Mouse (Mus musculus) intestine, embryonic 14.5 days (tissue): ENCODE results near the gene Usb1. TPM values are rescaled to one million over a fixed set of nuclear protein-coding genes. Genes with fewer than 3 reads are reported as not detected.
A peak's percentile ranks its signal among the peaks of the same experiment; 100 is the strongest.

Source experiments
- ATAC-seq: fragments of 200-750 bp; cut with Nextera tagmentation; replicated peaks from 2 replicates; pipeline ENCODE4 v1.8.0; 2017; ENCODE audit warnings: low read depth, moderate number of reproducible peaks, moderate TSS enrichment, moderate library complexity; ENCODE audit not compliant: low FRiP score, low TSS enrichment
- DNase-seq: peaks from one replicate; pipeline ENCODE4 v3.0.0-alpha.2; 2018; ENCODE audit warnings: low spot score
- H3K27ac ChIP-seq: fragments of 300-500 bp; sonication (generic); 2 replicates; pipeline ENCODE4 v1.5.1; 2014; ENCODE audit warnings: low read depth, mild to moderate bottlenecking, control low read depth
- H3K27me3 ChIP-seq: fragments of 300-500 bp; sonication (generic); replicated peaks from 2 replicates; pipeline ENCODE4 v1.6.1; 2014; ENCODE audit warnings: low read length, control low read depth; ENCODE audit not compliant: control insufficient read depth, insufficient read depth
- H3K36me3 ChIP-seq: fragments of 300-500 bp; sonication (generic); 2 replicates; pipeline ENCODE4 v1.6.1; 2014; ENCODE audit warnings: low read length, control low read depth; ENCODE audit not compliant: control insufficient read depth, insufficient read depth
- H3K4me1 ChIP-seq: fragments of 300-500 bp; sonication (generic); replicated peaks from 2 replicates; pipeline ENCODE4 v1.6.1; 2014; ENCODE audit warnings: low read length, control low read depth, mixed read lengths; ENCODE audit not compliant: control insufficient read depth, insufficient read depth
- H3K4me2 ChIP-seq: fragments of 300-500 bp; sonication (generic); 2 replicates; pipeline ENCODE4 v1.6.1; 2014; ENCODE audit warnings: low read length
- H3K4me3 ChIP-seq: fragments of 300-500 bp; sonication (generic); 2 replicates; pipeline ENCODE4 v1.5.1; 2014; ENCODE audit warnings: low read depth, low read length, control low read depth, mixed read lengths
- H3K9ac ChIP-seq: fragments of 300-500 bp; sonication (generic); 2 replicates; pipeline ENCODE4 v1.6.1; 2014; ENCODE audit warnings: mild to moderate bottlenecking, low read length
- H3K9me3 ChIP-seq: fragments of 300-500 bp; sonication (generic); 2 replicates; pipeline ENCODE4 v1.6.1; 2016; ENCODE audit warnings: low read length, control low read depth; ENCODE audit not compliant: control insufficient read depth
- WGBS: fragments of 180-500 bp; shearing (Covaris S2); extraction: QIAGEN DNeasy Blood & Tissue Kit; methylation state at CpG from one replicate; pipeline ENCODE4 v1.1.7; 2014; 5-methylcytosine and 5-hydroxymethylcytosine counted together
- polyA plus RNA-seq: library from polyadenylated mRNA; unstranded; fragments of >200 nt; fragmentation: Nextera tagmentation; extraction: Ambion mirVana; gene quantifications from 2 replicates; pipeline ENCODE4 v1.2.1, GENCODE M21; 2014

Gene Usb1
- polyA plus RNA-seq, 1 experiment from 2014 or later: 39.0 TPM

- DNase-seq: no peak
- H3K27me3 ChIP-seq: no peaks in the 10 kb centered on the region
- H3K27ac ChIP-seq: no peak overlapping the region
- H3K36me3 ChIP-seq: no peaks in the 10 kb centered on the region
- no peaks in the 10 kb centered on the region for H3K4me1 ChIP-seq
- no peak overlapping the region for H3K4me3 ChIP-seq
- WGBS: 69% methylated on average over 18 of the region's 18 CpGs
- no peaks in the 10 kb centered on the region for H3K9me3 ChIP-seq
- no peak overlapping the region for H3K9ac ChIP-seq
- no peak for ATAC-seq
- no peak overlapping the region for H3K4me2 ChIP-seq
Observed at GRCm38 (mm10) chr8:95312836-95313235, 19.2 kb upstream of the Usb1 start.

GRCm38 (mm10) chr8:95313857-95314256, 18.2 kb upstream of the Usb1 start:
- Histone ChIP-seq H3K9me3 (no peaks in the 10 kb centered on the region), H3K27me3 (no peaks in the 10 kb centered on the region), H3K4me2 (no peak overlapping the region), H3K36me3 (no peaks in the 10 kb centered on the region), H3K27ac (no peak overlapping the region), H3K9ac (no peak overlapping the region), H3K4me1 (no peaks in the 10 kb centered on the region), H3K4me3 (no peak overlapping the region)
- 86% methylated on average over 6 of the region's 6 CpGs for WGBS
- ATAC-seq: no peak
- DNase-seq: no peak

GRCm38 (mm10) chr8:95314707-95315106, 17.4 kb upstream of the Usb1 start:
- no peaks in the 10 kb centered on the region for H3K27me3 ChIP-seq
- no peak overlapping the region for H3K9ac ChIP-seq
- WGBS: 82% methylated on average over 2 of the region's 2 CpGs
- H3K4me2 ChIP-seq: no peak overlapping the region
- H3K9me3 ChIP-seq: no peaks in the 10 kb centered on the region
- H3K36me3 ChIP-seq: no peaks in the 10 kb centered on the region
- H3K4me1 ChIP-seq: no peaks in the 10 kb centered on the region
- H3K4me3 ChIP-seq: no peak overlapping the region
- no peak for ATAC-seq
- no peak overlapping the region for H3K27ac ChIP-seq
- no peak for DNase-seq

- 93% methylated on average over 1 of the region's 1 CpGs for WGBS
- DNase-seq: no peak
Observed at GRCm38 (mm10) chr8:95315350-95315749, 16.7 kb upstream of the Usb1 start.

GRCm38 (mm10) chr8:95320224-95321139, 11.6 kb upstream of the Usb1 start:
- WGBS: 2% methylated on average over 41 of the region's 41 CpGs
- peak overlapping the region; percentile 99 for H3K4me2 ChIP-seq

More at GRCm38 (mm10) chr8:95315350-95315749, 16.7 kb upstream of the Usb1 start:
- Histone ChIP-seq H3K4me3 (no peak overlapping the region), H3K36me3 (no peaks in the 10 kb centered on the region), H3K27ac (no peak overlapping the region), H3K27me3 (no peaks in the 10 kb centered on the region), H3K9me3 (no peaks in the 10 kb centered on the region), H3K4me2 (no peak overlapping the region), H3K4me1 (no peaks in the 10 kb centered on the region), H3K9ac (no peak overlapping the region)
- ATAC-seq: no peak

GRCm38 (mm10) chr8:95323201-95323600, 8.9 kb upstream of the Usb1 start:
- WGBS: 89% methylated on average over 3 of the region's 3 CpGs

More at GRCm38 (mm10) chr8:95320224-95321139, 11.6 kb upstream of the Usb1 start:
- Histone ChIP-seq H3K36me3 (peaks cover 9% of the 10 kb centered on the region), H3K27me3 (no peaks in the 10 kb centered on the region), H3K4me1 (peaks cover 8% of the 10 kb centered on the region; the same call in 1 of the 2 replicates), H3K9ac (peak overlapping the region; percentile 41; the same call in 1 of the 2 replicates), H3K27ac (no peak overlapping the region), H3K9me3 (no peaks in the 10 kb centered on the region), H3K4me3 (peak overlapping the region; percentile 44)
- ATAC-seq (peak; percentile 85), DNase-seq (peak; percentile 82)

GRCm38 (mm10) chr8:95324646-95325045, 7.4 kb upstream of the Usb1 start:
- H3K27me3 ChIP-seq: no peaks in the 10 kb centered on the region
- H3K9ac ChIP-seq: no peak overlapping the region
- DNase-seq (no peak), ATAC-seq (no peak)
- no peak overlapping the region for H3K4me2 ChIP-seq
- no peaks in the 10 kb centered on the region for H3K9me3 ChIP-seq
- H3K4me3 ChIP-seq: no peak overlapping the region
- WGBS: 67% methylated on average over 5 of the region's 5 CpGs
- no peak overlapping the region for H3K27ac ChIP-seq
- peaks cover 8% of the 10 kb centered on the region; the same call in 1 of the 2 replicates for H3K4me1 ChIP-seq
- H3K36me3 ChIP-seq: peaks cover 49% of the 10 kb centered on the region

More at GRCm38 (mm10) chr8:95323201-95323600, 8.9 kb upstream of the Usb1 start:
- Histone ChIP-seq H3K27me3 (no peaks in the 10 kb centered on the region), H3K9ac (no peak overlapping the region), H3K27ac (no peak overlapping the region), H3K4me2 (no peak overlapping the region), H3K9me3 (no peaks in the 10 kb centered on the region), H3K4me1 (peaks cover 8% of the 10 kb centered on the region; the same call in 1 of the 2 replicates), H3K36me3 (peaks cover 36% of the 10 kb centered on the region), H3K4me3 (no peak overlapping the region)
- no peak for DNase-seq
- no peak for ATAC-seq

- DNase-seq (no peak), ATAC-seq (no peak)
- H3K27me3 ChIP-seq: no peaks in the 10 kb centered on the region
- peaks cover 49% of the 10 kb centered on the region for H3K36me3 ChIP-seq
- WGBS: 80% methylated on average over 5 of the region's 5 CpGs
- H3K4me3 ChIP-seq: no peak overlapping the region
- peaks cover 11% of the 10 kb centered on the region for H3K4me1 ChIP-seq
- H3K9me3 ChIP-seq: no peaks in the 10 kb centered on the region
- H3K4me2 ChIP-seq: no peak overlapping the region
- no peak overlapping the region for H3K27ac ChIP-seq
- H3K9ac ChIP-seq: no peak overlapping the region
Observed at GRCm38 (mm10) chr8:95326822-95327221, 5.3 kb upstream of the Usb1 start.
